In the genomic region with DNA sequence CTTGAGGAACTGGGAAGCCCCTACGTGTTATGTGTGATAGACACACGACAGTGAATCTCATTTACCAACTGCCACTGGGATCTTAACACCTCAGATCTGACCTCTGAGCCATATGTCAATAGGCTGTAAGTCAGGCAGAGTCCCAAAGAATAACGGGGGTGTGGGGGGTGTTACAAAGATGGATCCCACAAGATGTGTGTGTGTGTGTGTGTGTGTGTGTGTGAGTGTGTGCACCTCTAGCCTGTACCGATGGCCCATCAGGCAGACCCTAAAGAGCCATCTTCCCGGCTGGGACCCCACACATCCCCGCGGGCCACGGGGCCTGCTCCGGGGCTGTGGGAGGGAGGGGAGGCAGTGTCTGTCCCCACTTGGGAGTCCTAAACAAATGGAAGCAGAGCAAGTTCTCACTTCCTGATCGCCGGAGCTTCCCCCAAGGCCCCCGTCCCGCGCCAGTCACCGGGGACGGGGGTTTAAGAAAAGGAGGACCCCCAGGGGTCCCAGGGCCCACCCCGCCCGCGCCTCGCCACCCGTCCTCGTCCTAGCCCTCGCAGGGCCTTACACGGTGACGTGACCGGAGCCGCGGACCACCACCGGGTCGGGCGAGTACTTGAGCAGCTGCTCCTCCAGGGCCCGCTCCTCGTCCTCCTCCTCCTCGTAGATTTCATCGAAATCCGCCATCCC, we compare ENCODE assay signal across 8 mouse cellular contexts. TPM values are rescaled to one million over a fixed set of nuclear protein-coding genes. Genes with fewer than 3 reads are reported as not detected.
A peak's percentile ranks its signal among the peaks of the same experiment; 100 is the strongest.
DNase-seq lines count a peak whose midpoint lies in the region; ATAC-seq and TF ChIP-seq lines count a peak whose summit lies in the region.

No protein-coding gene starts in this region.

- DNase-seq in kidney, adult 2 months: peak; percentile 12
- no peak for DNase-seq in kidney, postnatal 10 days
- peak; percentile 51 for DNase-seq in CD4-positive, CD25-positive, alpha-beta regulatory T cell, adult 2 months (ENCODE audit: low read depth, low spot score)
- DNase-seq in forebrain, postnatal 0 days: peak; percentile 49
- peak; percentile 71 for DNase-seq in limb, embryonic 11.5 days (ENCODE audit: low spot score)
- DNase-seq in midbrain, embryonic 14.5 days: peak; percentile 25
- DNase-seq in yolk sac, embryonic 10.5 days (ENCODE audit: low spot score): peak; percentile 4

- peak overlapping the region; percentile 93 for H3K4me3 ChIP-seq in kidney, adult 2 months (ENCODE audit: insufficient read depth, low read depth, low read length)
- peak overlapping the region; percentile 96 for H3K4me3 ChIP-seq in bone marrow, adult 2 months (replicated peaks; ENCODE audit: control insufficient read depth, low read depth, low read length)
- H3K4me3 ChIP-seq in forebrain, postnatal 0 days (ENCODE audit: low read depth, low read length): peak overlapping the region; percentile 73
- peak overlapping the region; percentile 98 for H3K4me3 ChIP-seq in limb, embryonic 11.5 days (ENCODE audit: low read depth, low read length)
- H3K4me3 ChIP-seq in midbrain, embryonic 14.5 days (replicated peaks; ENCODE audit: low read depth, low read length): peak overlapping the region; percentile 91

- no peaks in the 10 kb centered on the region for H3K27me3 ChIP-seq in kidney, adult 2 months (replicated peaks; ENCODE audit: control insufficient read depth, insufficient read depth, low read length)
- no peaks in the 10 kb centered on the region; the same call in 1 of the 2 replicates for H3K27me3 ChIP-seq in forebrain, postnatal 0 days (ENCODE audit: insufficient read depth, low read length)
- H3K27me3 ChIP-seq in limb, embryonic 11.5 days (ENCODE audit: control insufficient read depth, insufficient read depth, low read length): no peaks in the 10 kb centered on the region
- peaks cover 16% of the 10 kb centered on the region for H3K27me3 ChIP-seq in midbrain, embryonic 14.5 days (ENCODE audit: control insufficient read depth, insufficient read depth, low read length)

- peak overlapping the region; percentile 54; the same call in 1 of the 2 replicates for H3K27ac ChIP-seq in kidney, adult 2 months (ENCODE audit: insufficient read depth, low read depth, low read length)
- peak overlapping the region; percentile 88 for H3K27ac ChIP-seq in bone marrow, adult 2 months (ENCODE audit: control insufficient read depth, insufficient read depth, low read depth, low read length, poor library complexity)
- peak overlapping the region; percentile 92 for H3K27ac ChIP-seq in forebrain, postnatal 0 days (ENCODE audit: low read depth, low read length)
- H3K27ac ChIP-seq in limb, embryonic 11.5 days (replicated peaks; ENCODE audit: low read depth, low read length): peak overlapping the region; percentile 84
- peak overlapping the region; percentile 86 for H3K27ac ChIP-seq in midbrain, embryonic 14.5 days (replicated peaks; ENCODE audit: low read depth, low read length)

- under 1% methylated on average over 36 of the region's 36 CpGs for WGBS in kidney, adult 2 months
- WGBS in bone marrow, adult 2 months: under 1% methylated on average over 35 of the region's 36 CpGs
- WGBS in forebrain, postnatal 0 days: 1% methylated on average over 36 of the region's 36 CpGs
- under 1% methylated on average over 36 of the region's 36 CpGs for WGBS in limb, embryonic 11.5 days
- 0% methylated on average over 36 of the region's 36 CpGs for WGBS in midbrain, embryonic 14.5 days

- peak overlapping the region; percentile 87 for H3K4me2 ChIP-seq in forebrain, postnatal 0 days (ENCODE audit: low read depth)
- H3K4me2 ChIP-seq in limb, embryonic 11.5 days (ENCODE audit: low read depth, severe bottlenecking): peak overlapping the region; percentile 71
- H3K4me2 ChIP-seq in midbrain, embryonic 14.5 days (ENCODE audit: low read length): peak overlapping the region; percentile 95

- TF ChIP-seq POLR2A in kidney, adult 2 months (IDR thresholded peaks at IDR 0.05; ENCODE audit: low read depth, low read length): no peak
- TF ChIP-seq POLR2A in bone marrow, adult 2 months (IDR thresholded peaks at IDR 0.05; ENCODE audit: borderline replicate concordance, control insufficient read depth, low read depth, low read length): no peak

- H3K9ac ChIP-seq in forebrain, postnatal 0 days: peak overlapping the region; percentile 93
- H3K9ac ChIP-seq in limb, embryonic 11.5 days (ENCODE audit: low read length): peak overlapping the region; percentile 99
- H3K9ac ChIP-seq in midbrain, embryonic 14.5 days (replicated peaks; ENCODE audit: low read length): peak overlapping the region; percentile 98

- no peaks in the 10 kb centered on the region for H3K9me3 ChIP-seq in forebrain, postnatal 0 days (ENCODE audit: low read length)
- H3K9me3 ChIP-seq in limb, embryonic 11.5 days (ENCODE audit: control insufficient read depth, low read length): no peaks in the 10 kb centered on the region
- H3K9me3 ChIP-seq in midbrain, embryonic 14.5 days (ENCODE audit: control insufficient read depth, low read length): no peaks in the 10 kb centered on the region

- peaks cover 7% of the 10 kb centered on the region; the same call in 1 of the 2 replicates for H3K4me1 ChIP-seq in kidney, adult 2 months (ENCODE audit: control insufficient read depth, insufficient read depth, low read length)
- no peaks in the 10 kb centered on the region; the same call in 1 of the 2 replicates for H3K4me1 ChIP-seq in bone marrow, adult 2 months (ENCODE audit: control insufficient read depth, insufficient read depth, low read length)
- peaks cover 15% of the 10 kb centered on the region for H3K4me1 ChIP-seq in forebrain, postnatal 0 days (ENCODE audit: insufficient read depth)
- peaks cover 5% of the 10 kb centered on the region for H3K4me1 ChIP-seq in limb, embryonic 11.5 days (ENCODE audit: control insufficient read depth, insufficient read depth, low read length)
- H3K4me1 ChIP-seq in midbrain, embryonic 14.5 days (ENCODE audit: control insufficient read depth, insufficient read depth, low read length): peaks cover 9% of the 10 kb centered on the region

- no peak for TF ChIP-seq CTCF in kidney, adult 2 months (conservative IDR thresholded peaks at IDR 0.05; ENCODE audit: insufficient read depth, insufficient read length, low read depth, low read length)
- TF ChIP-seq CTCF in bone marrow, adult 2 months (IDR thresholded peaks at IDR 0.05; ENCODE audit: control insufficient read depth, insufficient read depth, low read length): no peak
- no peak for TF ChIP-seq CTCF in forebrain, postnatal 0 days (IDR thresholded peaks at IDR 0.05; ENCODE audit: low read depth)

- peak; percentile 79 for ATAC-seq in forebrain, postnatal 0 days
- peak; percentile 53; the same call in 1 of the 2 replicates for ATAC-seq in limb, embryonic 11.5 days (ENCODE audit: insufficient number of reproducible peaks, low FRiP score, low TSS enrichment, low read depth)
- peak; percentile 87 for ATAC-seq in midbrain, embryonic 14.5 days (ENCODE audit: low FRiP score, low TSS enrichment)

- no peaks in the 10 kb centered on the region for H3K36me3 ChIP-seq in kidney, adult 2 months (ENCODE audit: control insufficient read depth, insufficient read depth, low read length)
- H3K36me3 ChIP-seq in forebrain, postnatal 0 days (ENCODE audit: insufficient read depth): no peaks in the 10 kb centered on the region
- no peaks in the 10 kb centered on the region for H3K36me3 ChIP-seq in limb, embryonic 11.5 days (ENCODE audit: control insufficient read depth, insufficient read depth, low read length)
- H3K36me3 ChIP-seq in midbrain, embryonic 14.5 days (ENCODE audit: control insufficient read depth, insufficient read depth, low read length): no peaks in the 10 kb centered on the region

RNA-seq across cellular contexts. Expression of gene Chic2, which starts 0.8 kb away (rescaled TPM):
- polyA plus RNA-seq in kidney, adult 2 months (2012; rRNA removed): 4.3 and 6.1 TPM in 2 replicates
- polyA plus RNA-seq in bone marrow, adult 2 months (2011; ENCODE audit: insufficient read depth, insufficient read length, low replicate concordance, missing spikeins): 8.7 and 18.3 TPM in 2 replicates
- total RNA-seq in forebrain, postnatal 0 days (2014; rRNA removed): 13.3 and 39.1 TPM in 2 replicates
- 35.8 and 37.7 TPM in 2 replicates for polyA plus RNA-seq in forebrain, postnatal 0 days (2015; fragmentation: Nextera tagmentation; extraction: Ambion mirVana)
- 45.8 and 46.1 TPM in 2 replicates for polyA plus RNA-seq in limb, embryonic 11.5 days (2014; fragmentation: Nextera tagmentation; extraction: Ambion mirVana)
- polyA plus RNA-seq in midbrain, embryonic 14.5 days (2014; fragmentation: Nextera tagmentation; extraction: Ambion mirVana): 45.3 and 50.3 TPM in 2 replicates

RNA-seq across cellular contexts. Expression of gene Gsx2, which starts 31.6 kb away (rescaled TPM):
- polyA plus RNA-seq in kidney, adult 2 months (2012; rRNA removed): not detected in 2 replicates
- not detected in 2 replicates for polyA plus RNA-seq in bone marrow, adult 2 months (2011; ENCODE audit: insufficient read depth, insufficient read length, low replicate concordance, missing spikeins)
- total RNA-seq in forebrain, postnatal 0 days (2014; rRNA removed): 1.5 TPM in 2 replicates
- 1.5 and 1.7 TPM in 2 replicates for polyA plus RNA-seq in forebrain, postnatal 0 days (2015; fragmentation: Nextera tagmentation; extraction: Ambion mirVana)
- not detected in 2 replicates for polyA plus RNA-seq in limb, embryonic 11.5 days (2014; fragmentation: Nextera tagmentation; extraction: Ambion mirVana)
- not detected in 2 replicates for polyA plus RNA-seq in midbrain, embryonic 14.5 days (2014; fragmentation: Nextera tagmentation; extraction: Ambion mirVana)
